Mouse (Mus musculus): ENCODE measurements around the gene Syncrip. TPM values are rescaled to one million over a fixed set of nuclear protein-coding genes. Genes with fewer than 3 reads are reported as not detected.
"Not testable (repeated sequence)": the region's sequence is repeated elsewhere in the genome, so short reads cannot be mapped to it uniquely, and the experiment has no call there.

Gene Syncrip
- polyA plus RNA-seq, 1 experiment from 2014 or later = 37.5 TPM

GRCm38 (mm10) chr9:88476138-88476537 lies 6.2 kb downstream of the Syncrip start:
- Histone ChIP-seq H3K9me3 (ENCODE audit: control insufficient read depth) (no peaks in the 10 kb centered on the region), H3K9ac (ENCODE audit: low read depth, low read length) (no peak overlapping the region), H3K27ac (ENCODE audit: low read depth, low read length) (no peak overlapping the region), H3K4me3 (ENCODE audit: low read depth, low read length) (no peak overlapping the region), H3K36me3 (ENCODE audit: control insufficient read depth, insufficient read depth) (peaks cover 38% of the 10 kb centered on the region), H3K4me1 (replicated peaks; ENCODE audit: control insufficient read depth, insufficient read depth, low read length) (0 out of 2 replicates have a peak, but pooled peaks cover 4% of the 10 kb centered on the region), H3K4me2 (replicated peaks; ENCODE audit: low read depth) (no peak overlapping the region), H3K27me3 (replicated peaks; ENCODE audit: control insufficient read depth, insufficient read depth, low read length) (no peaks in the 10 kb centered on the region)
- TF ChIP-seq CTCF (IDR thresholded peaks at IDR 0.05; ENCODE audit: low read depth) = peak; percentile 35; the same call in 1 of the 2 replicates
- ATAC-seq = no peak
- WGBS = 47% methylated on average over 1 of the region's 1 CpGs

GRCm38 (mm10) chr9:88461017-88461416 lies 21.4 kb downstream of the Syncrip start:
- ATAC-seq; H3K4me2 ChIP-seq (replicated peaks; ENCODE audit: low read depth); H3K27ac ChIP-seq (ENCODE audit: low read depth, low read length); H3K27me3 ChIP-seq (replicated peaks; ENCODE audit: control insufficient read depth, insufficient read depth, low read length); H3K4me1 ChIP-seq (replicated peaks; ENCODE audit: control insufficient read depth, insufficient read depth, low read length); H3K9ac ChIP-seq (ENCODE audit: low read depth, low read length); H3K9me3 ChIP-seq (ENCODE audit: control insufficient read depth); H3K4me3 ChIP-seq (ENCODE audit: low read depth, low read length): not testable (repeated sequence)
- H3K36me3 ChIP-seq (ENCODE audit: control insufficient read depth, insufficient read depth) = peaks cover 45% of the 10 kb centered on the region
- WGBS = 83% methylated on average over 4 of the region's 4 CpGs

- 12% methylated on average over 5 of the region's 5 CpGs for WGBS
- no peak for ATAC-seq
- Histone ChIP-seq H3K36me3 (ENCODE audit: control insufficient read depth, insufficient read depth) (no peaks in the 10 kb centered on the region), H3K27me3 (replicated peaks; ENCODE audit: control insufficient read depth, insufficient read depth, low read length) (no peaks in the 10 kb centered on the region), H3K9ac (ENCODE audit: low read depth, low read length) (no peak overlapping the region), H3K27ac (ENCODE audit: low read depth, low read length) (no peak overlapping the region), H3K4me1 (replicated peaks; ENCODE audit: control insufficient read depth, insufficient read depth, low read length) (peaks cover 3% of the 10 kb centered on the region; the same call in 1 of the 2 replicates), H3K4me3 (ENCODE audit: low read depth, low read length) (no peak overlapping the region), H3K4me2 (replicated peaks; ENCODE audit: low read depth) (peak overlapping the region; percentile 89), H3K9me3 (ENCODE audit: control insufficient read depth) (no peaks in the 10 kb centered on the region)
- no peak for TF ChIP-seq CTCF (IDR thresholded peaks at IDR 0.05; ENCODE audit: low read depth)
Observed at GRCm38 (mm10) chr9:88439991-88440390, 42.4 kb downstream of the Syncrip start.

GRCm38 (mm10) chr9:88439238-88439600 lies 43.2 kb downstream of the Syncrip start:
- Histone ChIP-seq H3K27ac (ENCODE audit: low read depth, low read length) (peak overlapping the region; percentile 96), H3K36me3 (ENCODE audit: control insufficient read depth, insufficient read depth) (no peaks in the 10 kb centered on the region), H3K9me3 (ENCODE audit: control insufficient read depth) (no peaks in the 10 kb centered on the region), H3K4me2 (replicated peaks; ENCODE audit: low read depth) (peak overlapping the region; percentile 89), H3K4me3 (ENCODE audit: low read depth, low read length) (peak overlapping the region; percentile 76), H3K4me1 (replicated peaks; ENCODE audit: control insufficient read depth, insufficient read depth, low read length) (peaks cover 3% of the 10 kb centered on the region; the same call in 1 of the 2 replicates), H3K27me3 (replicated peaks; ENCODE audit: control insufficient read depth, insufficient read depth, low read length) (no peaks in the 10 kb centered on the region), H3K9ac (ENCODE audit: low read depth, low read length) (peak overlapping the region; percentile 66)
- no peak for TF ChIP-seq CTCF (IDR thresholded peaks at IDR 0.05; ENCODE audit: low read depth)
- peak; percentile 39 for ATAC-seq
- WGBS = under 1% methylated on average over 17 of the region's 17 CpGs

- Histone ChIP-seq H3K36me3 (ENCODE audit: control insufficient read depth, insufficient read depth) (no peaks in the 10 kb centered on the region), H3K9me3 (ENCODE audit: control insufficient read depth) (no peaks in the 10 kb centered on the region), H3K9ac (ENCODE audit: low read depth, low read length) (peak within 1 kb of the TSS; percentile 66), H3K27me3 (replicated peaks; ENCODE audit: control insufficient read depth, insufficient read depth, low read length) (no peaks in the 10 kb centered on the region), H3K4me3 (ENCODE audit: low read depth, low read length) (peak within 1 kb of the TSS; percentile 76), H3K4me2 (replicated peaks; ENCODE audit: low read depth) (peak within 1 kb of the TSS; percentile 89), H3K27ac (ENCODE audit: low read depth, low read length) (peak within 1 kb of the TSS; percentile 96), H3K4me1 (replicated peaks; ENCODE audit: control insufficient read depth, insufficient read depth, low read length) (peaks cover 3% of the 10 kb centered on the region; the same call in 1 of the 2 replicates)
- 1% methylated on average over 59 of the region's 62 CpGs for WGBS
- TF ChIP-seq CTCF (IDR thresholded peaks at IDR 0.05; ENCODE audit: low read depth) = no peak; the same call in none of the 2 replicates
- ATAC-seq = peak; percentile 97
Observed at GRCm38 (mm10) chr9:88438555-88439237, 43.7 kb downstream of the Syncrip start, which contains the start of gene Snx14. Gene Snx14 (minus strand): TSS chr9:88438958.

- 1% methylated on average over 15 of the region's 15 CpGs for WGBS
- Histone ChIP-seq H3K27me3 (replicated peaks; ENCODE audit: control insufficient read depth, insufficient read depth, low read length) (no peaks in the 10 kb centered on the region), H3K9me3 (ENCODE audit: control insufficient read depth) (no peaks in the 10 kb centered on the region), H3K4me3 (ENCODE audit: low read depth, low read length) (peak overlapping the region; percentile 76), H3K36me3 (ENCODE audit: control insufficient read depth, insufficient read depth) (no peaks in the 10 kb centered on the region), H3K27ac (ENCODE audit: low read depth, low read length) (peak overlapping the region; percentile 96), H3K9ac (ENCODE audit: low read depth, low read length) (peak overlapping the region; percentile 66), H3K4me2 (replicated peaks; ENCODE audit: low read depth) (peak overlapping the region; percentile 89), H3K4me1 (replicated peaks; ENCODE audit: control insufficient read depth, insufficient read depth, low read length) (peaks cover 3% of the 10 kb centered on the region; the same call in 1 of the 2 replicates)
- ATAC-seq = peak; percentile 0; the same call in 1 of the 2 replicates
- TF ChIP-seq CTCF (IDR thresholded peaks at IDR 0.05; ENCODE audit: low read depth) = no peak
Observed at GRCm38 (mm10) chr9:88438237-88438554, 44.2 kb downstream of the Syncrip start.
